Mouse (Mus musculus) neural tube, embryonic 12.5 days (tissue): Measurements from ENCODE around the gene Krt77. TPM values are rescaled to one million over a fixed set of nuclear protein-coding genes. Genes with fewer than 3 reads are reported as not detected.

Source experiments
- ATAC-seq: fragments of 200-750 bp; cut with Nextera tagmentation; 2 replicates; pipeline ENCODE4 v1.8.0; 2017; ENCODE audit warnings: low read depth, mild to moderate bottlenecking, moderate TSS enrichment, moderate library complexity; ENCODE audit not compliant: low FRiP score
- H3K27ac ChIP-seq: fragments of 300-500 bp; sonication (generic); 2 replicates; pipeline ENCODE4 v1.5.1; 2016
- H3K27me3 ChIP-seq: fragments of 300-500 bp; sonication (generic); replicated peaks from 2 replicates; pipeline ENCODE4 v1.6.1; 2016; ENCODE audit warnings: mild to moderate bottlenecking
- H3K36me3 ChIP-seq: fragments of 300-500 bp; sonication (generic); 2 replicates; pipeline ENCODE4 v1.6.1; 2016; ENCODE audit warnings: mild to moderate bottlenecking
- H3K4me1 ChIP-seq: fragments of 300-500 bp; sonication (generic); 2 replicates; pipeline ENCODE4 v1.6.1; 2016
- H3K4me2 ChIP-seq: fragments of 300-500 bp; sonication (generic); replicated peaks from 2 replicates; pipeline ENCODE4 v1.6.1; 2016; ENCODE audit warnings: mild to moderate bottlenecking
- H3K4me3 ChIP-seq: fragments of 300-500 bp; sonication (generic); 2 replicates; pipeline ENCODE4 v1.5.1; 2016
- H3K9ac ChIP-seq: fragments of 300-500 bp; sonication (generic); 2 replicates; pipeline ENCODE4 v1.6.1; 2016; ENCODE audit warnings: mild to moderate bottlenecking
- H3K9me3 ChIP-seq: fragments of 300-500 bp; sonication (generic); 2 replicates; pipeline ENCODE4 v1.6.1; 2016; ENCODE audit warnings: mild to moderate bottlenecking
- WGBS: fragments of 180-500 bp; shearing (Covaris S2); methylation state at CpG from one replicate; pipeline ENCODE4 v1.1.7; 2016; 5-methylcytosine and 5-hydroxymethylcytosine counted together
- polyA plus RNA-seq: library from polyadenylated mRNA; unstranded; fragments of >200 nt; fragmentation: Nextera tagmentation; extraction: Ambion mirVana; gene quantifications from 2 replicates; pipeline ENCODE4 v1.2.1, GENCODE M21; 2016

Krt77 gene
- polyA plus RNA-seq, 1 experiment from 2014 or later: not detected

DNA sequence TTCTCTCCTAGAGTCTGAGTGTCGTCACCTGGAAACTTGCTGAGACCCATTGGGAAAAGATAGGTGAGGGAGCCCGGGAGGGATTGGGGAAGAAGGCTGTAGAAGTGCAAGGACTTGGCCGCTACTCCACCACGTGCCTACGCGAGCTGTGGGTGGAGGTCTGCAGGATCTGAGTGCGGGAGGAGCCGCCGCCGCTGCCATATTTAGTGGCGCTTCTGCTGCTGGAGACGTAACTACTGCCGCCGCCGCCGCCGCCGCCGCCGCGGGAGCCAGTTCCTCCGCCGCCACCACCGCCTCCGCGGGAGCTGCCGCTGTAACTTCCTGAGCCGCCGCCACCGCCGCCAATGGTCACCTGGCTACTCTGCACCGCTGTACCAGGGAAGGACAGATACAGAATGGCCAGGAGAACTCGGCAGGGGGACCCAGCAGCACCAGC, 9.8 kb downstream of the Krt77 start:
- no peak overlapping the region for H3K27ac ChIP-seq
- H3K9me3 ChIP-seq: no peaks in the 10 kb centered on the region
- peaks cover 14% of the 10 kb centered on the region for H3K4me1 ChIP-seq
- H3K4me3 ChIP-seq: peak overlapping the region; percentile 39
- under 1% methylated on average over 33 of the region's 33 CpGs for WGBS
- peak overlapping the region; percentile 89 for H3K4me2 ChIP-seq
- no peaks in the 10 kb centered on the region for H3K36me3 ChIP-seq
- peak overlapping the region; percentile 48 for H3K9ac ChIP-seq
- ATAC-seq: no peak
- peaks cover 48% of the 10 kb centered on the region for H3K27me3 ChIP-seq

DNA sequence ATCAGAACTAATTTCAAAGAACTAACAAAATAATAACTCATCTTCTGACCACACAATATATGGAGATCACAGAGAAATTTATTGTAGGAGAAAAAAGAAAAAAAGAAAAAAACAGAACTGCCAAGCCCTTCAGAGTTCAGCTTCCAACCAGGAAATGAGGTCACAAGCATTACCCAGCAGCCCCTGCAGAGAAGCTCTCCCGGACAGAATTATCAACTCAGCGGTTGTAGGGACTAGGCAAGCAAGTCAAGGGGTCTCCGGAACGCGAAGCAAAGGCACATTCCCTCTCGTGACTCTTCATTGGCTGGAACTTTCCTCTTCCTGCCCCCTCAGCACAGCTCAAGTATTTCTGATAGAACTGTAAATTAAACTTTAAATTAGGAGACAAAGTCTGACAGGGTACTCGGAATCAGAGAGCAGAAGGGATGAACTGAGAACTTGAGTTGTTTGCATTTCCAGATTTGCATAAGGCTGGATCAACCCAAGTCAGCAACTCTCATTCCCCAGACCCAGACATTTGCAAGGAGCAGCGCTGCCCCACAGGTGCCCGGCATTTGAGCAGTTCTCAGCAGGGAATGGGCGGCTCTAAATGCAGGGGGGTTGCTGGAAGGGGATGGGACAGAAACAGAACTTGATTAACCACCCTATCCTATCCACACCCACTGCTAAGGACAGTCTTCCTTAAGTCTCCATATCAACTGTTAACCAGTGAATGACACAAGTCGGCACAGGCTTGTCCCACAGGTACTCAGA, 10.7 kb downstream of the Krt77 start:
- Histone ChIP-seq H3K27ac (no peak overlapping the region), H3K4me2 (peak overlapping the region; percentile 89), H3K27me3 (peaks cover 52% of the 10 kb centered on the region), H3K4me1 (peaks cover 14% of the 10 kb centered on the region), H3K4me3 (no peak overlapping the region), H3K9ac (no peak overlapping the region), H3K36me3 (no peaks in the 10 kb centered on the region), H3K9me3 (no peaks in the 10 kb centered on the region)
- WGBS: 4% methylated on average over 11 of the region's 11 CpGs
- no peak for ATAC-seq

DNA sequence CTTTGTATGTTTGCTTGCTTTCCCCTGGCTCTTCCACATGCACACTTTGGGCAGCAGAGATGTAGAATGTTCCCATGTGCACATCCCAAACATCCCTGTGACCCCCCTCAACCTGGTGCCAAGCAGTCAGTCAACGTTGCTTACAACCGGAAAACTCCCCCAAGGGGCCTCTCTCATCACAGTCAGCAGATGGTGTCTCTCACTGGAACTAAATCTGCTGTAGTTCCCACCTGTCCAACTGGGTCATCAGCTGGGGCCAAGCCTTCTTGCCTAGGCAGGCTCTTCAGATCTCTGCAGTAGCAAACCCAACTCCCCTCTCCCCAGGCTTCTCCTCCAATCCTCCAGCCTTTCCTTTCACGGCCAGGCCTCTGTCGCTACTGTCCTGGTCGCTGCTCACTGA, 12.8 kb downstream of the Krt77 start:
- Histone ChIP-seq H3K4me3 (no peak overlapping the region), H3K9me3 (no peaks in the 10 kb centered on the region), H3K4me2 (no peak overlapping the region), H3K9ac (no peak overlapping the region), H3K27me3 (peaks cover 48% of the 10 kb centered on the region), H3K27ac (no peak overlapping the region), H3K36me3 (no peaks in the 10 kb centered on the region), H3K4me1 (peaks cover 14% of the 10 kb centered on the region)
- ATAC-seq: no peak
- 59% methylated on average over 5 of the region's 5 CpGs for WGBS

DNA sequence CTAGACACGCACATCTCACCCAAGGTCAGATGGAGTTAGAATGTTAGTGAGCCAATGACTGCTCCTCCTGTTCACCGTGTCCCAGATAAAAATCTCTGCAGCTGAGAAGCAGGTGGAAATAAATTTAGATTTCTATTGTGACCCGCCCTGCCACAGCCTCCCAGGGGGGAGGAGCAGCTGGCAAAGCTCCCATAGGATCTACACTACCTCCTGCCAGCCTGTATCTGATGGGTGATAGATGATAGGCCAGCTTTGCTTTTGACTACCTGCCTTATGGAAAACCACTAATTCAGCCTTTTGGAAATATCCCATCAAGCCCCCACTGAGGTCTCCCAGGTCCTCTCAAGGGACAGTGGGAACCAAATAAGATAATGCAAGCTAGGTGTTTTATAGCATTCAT, 13.8 kb downstream of the Krt77 start:
- 70% methylated on average over 3 of the region's 3 CpGs for WGBS
- H3K4me1 ChIP-seq: peaks cover 14% of the 10 kb centered on the region
- H3K4me2 ChIP-seq: no peak overlapping the region
- no peaks in the 10 kb centered on the region for H3K9me3 ChIP-seq
- peaks cover 38% of the 10 kb centered on the region for H3K27me3 ChIP-seq
- H3K36me3 ChIP-seq: no peaks in the 10 kb centered on the region
- H3K27ac ChIP-seq: no peak overlapping the region
- no peak overlapping the region for H3K4me3 ChIP-seq
- no peak overlapping the region for H3K9ac ChIP-seq
- no peak for ATAC-seq

DNA sequence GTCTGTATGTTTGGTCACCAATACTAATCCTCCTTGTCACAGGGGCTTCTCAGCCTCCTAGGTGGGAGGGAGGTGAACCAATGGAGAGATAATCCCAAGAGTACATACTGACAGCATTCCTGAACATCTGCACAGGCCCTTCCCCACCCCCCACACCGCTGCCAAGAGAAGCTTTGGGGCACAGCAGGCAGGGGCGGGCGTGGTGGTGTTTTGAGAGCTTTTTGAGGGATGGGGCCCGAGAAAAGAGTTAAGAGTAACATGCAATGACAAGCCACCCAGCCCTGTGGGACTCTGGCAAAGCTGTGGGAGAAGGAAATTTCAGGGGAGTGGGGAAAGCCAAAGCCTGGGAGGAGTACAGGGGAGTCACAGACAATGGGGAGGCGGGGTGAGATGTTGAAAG, 15.2 kb downstream of the Krt77 start:
- ATAC-seq: no peak
- peaks cover 24% of the 10 kb centered on the region for H3K27me3 ChIP-seq
- no peak overlapping the region for H3K27ac ChIP-seq
- WGBS: 22% methylated on average over 5 of the region's 5 CpGs
- H3K9ac ChIP-seq: no peak overlapping the region
- peaks cover 3% of the 10 kb centered on the region for H3K4me1 ChIP-seq
- H3K4me2 ChIP-seq: no peak overlapping the region
- H3K4me3 ChIP-seq: no peak overlapping the region
- no peaks in the 10 kb centered on the region for H3K36me3 ChIP-seq
- H3K9me3 ChIP-seq: no peaks in the 10 kb centered on the region

DNA sequence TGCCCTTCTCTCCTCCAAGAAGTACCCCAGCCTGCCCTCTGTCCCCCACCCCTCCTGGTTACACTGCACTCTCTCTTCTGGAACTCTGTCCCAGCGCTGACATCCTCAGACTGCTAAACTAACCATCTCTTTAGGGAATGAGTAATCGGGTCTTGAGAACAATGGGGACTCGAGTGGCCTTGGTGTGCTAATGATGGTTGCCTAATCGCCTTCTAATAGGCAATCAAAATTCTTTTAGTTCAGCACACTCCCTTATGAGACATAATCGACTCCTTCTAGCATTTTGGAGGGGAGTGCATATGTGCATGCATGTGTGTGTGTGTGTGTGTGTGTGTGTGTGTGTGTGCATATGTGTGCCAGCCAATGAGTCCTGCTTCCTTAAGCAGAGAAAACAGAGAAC, 16.9 kb downstream of the Krt77 start:
- 7% methylated on average over 5 of the region's 5 CpGs for WGBS
- no peaks in the 10 kb centered on the region for H3K36me3 ChIP-seq
- no peak for ATAC-seq
- peaks cover 10% of the 10 kb centered on the region for H3K27me3 ChIP-seq
- no peaks in the 10 kb centered on the region for H3K9me3 ChIP-seq
- no peak overlapping the region for H3K9ac ChIP-seq
- no peak overlapping the region for H3K27ac ChIP-seq
- H3K4me1 ChIP-seq: no peaks in the 10 kb centered on the region
- no peak overlapping the region for H3K4me2 ChIP-seq
- no peak overlapping the region for H3K4me3 ChIP-seq

DNA sequence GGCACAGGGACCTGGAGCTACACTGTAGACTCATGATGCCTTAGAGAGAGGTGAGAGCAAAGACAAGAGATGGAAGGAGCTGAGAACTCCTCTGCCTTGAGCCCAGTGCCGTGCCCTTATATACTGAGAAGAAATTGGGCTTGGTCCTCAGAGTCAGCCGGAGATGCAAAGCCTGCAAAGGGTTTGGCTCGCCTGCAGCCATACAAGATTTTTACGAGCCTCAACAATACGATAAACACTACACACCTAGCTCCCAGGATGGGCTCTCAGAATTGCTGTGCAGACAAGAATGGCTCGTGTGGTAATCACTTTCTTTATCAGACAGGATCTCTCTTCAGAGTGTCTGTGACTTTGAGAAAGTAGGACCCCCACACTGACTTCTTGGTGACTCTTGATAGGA, 18.8 kb downstream of the Krt77 start, which contains the start of gene Krt1:
Gene Krt1 (minus strand): TSS at position 101 of the 400 bp plus-strand sequence.
- 84% methylated on average over 6 of the region's 6 CpGs for WGBS
- peaks cover 8% of the 10 kb centered on the region for H3K27me3 ChIP-seq
- no peaks in the 10 kb centered on the region for H3K36me3 ChIP-seq
- H3K9me3 ChIP-seq: no peaks in the 10 kb centered on the region
- no peak within 1 kb of the TSS for H3K9ac ChIP-seq
- no peak within 1 kb of the TSS for H3K4me3 ChIP-seq
- ATAC-seq: no peak
- H3K27ac ChIP-seq: no peak within 1 kb of the TSS
- no peak within 1 kb of the TSS for H3K4me2 ChIP-seq
- no peaks in the 10 kb centered on the region for H3K4me1 ChIP-seq

DNA sequence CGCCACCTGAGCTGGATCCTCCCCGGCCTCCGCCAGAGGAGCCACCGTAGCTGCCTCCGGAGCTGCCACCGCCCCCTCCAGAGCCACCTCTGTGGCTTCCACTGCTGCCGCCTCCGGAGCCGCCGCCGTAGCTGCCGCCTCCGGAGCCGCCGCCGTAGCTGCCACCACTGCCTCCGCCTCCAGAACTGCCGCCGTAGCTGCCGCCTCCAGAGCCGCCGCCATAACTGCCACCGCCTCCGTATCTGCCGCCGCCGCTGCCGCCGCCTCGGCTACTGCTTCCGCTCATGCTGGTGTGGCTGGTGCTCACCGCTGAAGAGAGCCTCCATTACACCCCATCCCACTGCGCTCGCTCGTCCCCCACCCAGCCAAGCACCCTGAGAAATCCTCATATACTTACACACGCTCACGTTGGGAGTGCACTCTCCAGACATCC, 23.5 kb downstream of the Krt77 start:
- WGBS: 1% methylated on average over 37 of the region's 37 CpGs
- peaks cover 4% of the 10 kb centered on the region for H3K27me3 ChIP-seq
- no peak overlapping the region for H3K27ac ChIP-seq
- peak; percentile 63; the same call in 1 of the 2 replicates for ATAC-seq
- peaks cover 3% of the 10 kb centered on the region; the same call in 1 of the 2 replicates for H3K4me1 ChIP-seq
- H3K9me3 ChIP-seq: no peaks in the 10 kb centered on the region
- H3K4me3 ChIP-seq: peak overlapping the region; percentile 53
- H3K36me3 ChIP-seq: no peaks in the 10 kb centered on the region
- peak overlapping the region; percentile 70 for H3K9ac ChIP-seq
- H3K4me2 ChIP-seq: peak overlapping the region; percentile 81

DNA sequence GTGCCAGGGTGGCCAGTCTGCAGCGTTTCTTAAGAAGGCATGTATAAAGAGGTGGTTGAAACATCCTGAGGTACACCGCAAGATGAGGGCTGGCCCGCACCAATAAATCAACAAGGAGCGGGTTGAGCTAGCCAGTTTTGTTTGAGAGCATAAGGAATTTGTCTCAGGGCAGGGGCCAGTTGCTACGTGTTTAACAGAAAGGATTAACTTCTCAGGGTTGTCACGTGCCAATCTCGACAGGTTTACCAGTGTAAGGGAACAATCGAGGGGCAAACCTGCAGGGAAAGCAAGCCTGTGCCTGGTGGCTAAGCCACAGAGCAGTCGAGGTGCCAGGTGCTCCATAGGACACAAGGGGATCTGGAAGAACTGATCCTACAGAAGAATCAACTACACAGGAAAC, 26.3 kb downstream of the Krt77 start:
- no peak overlapping the region for H3K4me2 ChIP-seq
- H3K27me3 ChIP-seq: peaks cover 4% of the 10 kb centered on the region; the same call in 1 of the 2 replicates
- no peak for ATAC-seq
- no peak overlapping the region for H3K9ac ChIP-seq
- H3K4me3 ChIP-seq: no peak overlapping the region
- no peaks in the 10 kb centered on the region for H3K9me3 ChIP-seq
- WGBS: 72% methylated on average over 9 of the region's 9 CpGs
- H3K36me3 ChIP-seq: no peaks in the 10 kb centered on the region
- peaks cover 3% of the 10 kb centered on the region; the same call in 1 of the 2 replicates for H3K4me1 ChIP-seq
- no peak overlapping the region for H3K27ac ChIP-seq

DNA sequence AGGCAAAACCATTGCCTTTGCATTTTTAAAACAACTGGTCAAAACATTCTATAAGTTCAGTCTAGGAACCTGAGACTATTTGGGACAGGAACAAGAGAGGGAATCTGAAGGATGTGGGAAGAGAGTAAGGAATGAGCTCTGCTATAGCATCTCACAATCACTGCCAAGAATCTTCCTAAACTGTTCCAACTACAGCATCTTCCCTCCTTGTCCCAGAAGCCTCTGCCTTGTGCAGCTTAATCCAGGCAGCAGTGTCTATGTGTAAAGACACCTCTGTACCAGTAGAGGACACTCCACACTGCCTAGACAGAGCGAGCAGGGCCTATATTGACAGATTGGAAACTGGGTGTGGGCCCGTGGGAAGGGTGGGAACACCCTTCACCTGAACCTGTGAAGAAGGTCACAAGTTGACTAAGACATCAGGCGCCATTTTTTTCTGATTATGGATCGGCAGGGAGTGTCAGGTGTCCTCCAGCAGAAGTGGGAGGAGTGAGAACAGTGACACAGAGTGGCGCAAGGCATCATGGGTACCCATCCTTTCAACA, 34.6 kb downstream of the Krt77 start:
- Histone ChIP-seq H3K4me3 (no peak overlapping the region), H3K27ac (no peak overlapping the region), H3K36me3 (no peaks in the 10 kb centered on the region), H3K27me3 (no peaks in the 10 kb centered on the region), H3K9ac (no peak overlapping the region), H3K4me2 (no peak overlapping the region), H3K4me1 (no peaks in the 10 kb centered on the region), H3K9me3 (no peaks in the 10 kb centered on the region)
- no peak for ATAC-seq
- WGBS: 68% methylated on average over 5 of the region's 5 CpGs

DNA sequence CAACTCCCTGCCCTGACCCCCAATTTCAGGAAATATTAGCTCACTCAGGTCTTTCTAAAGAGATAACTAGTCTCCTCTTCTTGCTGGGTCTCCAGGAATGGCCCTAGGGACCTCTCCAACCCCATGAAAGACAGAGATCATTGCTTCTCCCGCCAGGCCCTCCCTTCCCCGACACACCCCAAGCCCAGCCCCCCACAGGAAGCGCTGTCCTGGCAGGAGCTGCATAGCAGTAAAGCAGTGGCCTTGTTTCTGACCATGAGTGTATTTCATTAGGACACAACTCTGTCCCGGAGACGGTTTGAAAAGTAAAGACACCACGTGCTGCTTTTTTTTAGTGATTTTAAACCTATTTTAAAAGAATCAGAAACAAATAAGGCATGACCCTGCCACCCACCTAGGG, 36.4 kb downstream of the Krt77 start:
- Histone ChIP-seq H3K9me3 (no peaks in the 10 kb centered on the region), H3K27ac (no peak overlapping the region), H3K4me1 (no peaks in the 10 kb centered on the region), H3K4me2 (no peak overlapping the region), H3K4me3 (no peak overlapping the region), H3K36me3 (no peaks in the 10 kb centered on the region), H3K9ac (no peak overlapping the region), H3K27me3 (no peaks in the 10 kb centered on the region)
- WGBS: 54% methylated on average over 6 of the region's 6 CpGs
- no peak for ATAC-seq

DNA sequence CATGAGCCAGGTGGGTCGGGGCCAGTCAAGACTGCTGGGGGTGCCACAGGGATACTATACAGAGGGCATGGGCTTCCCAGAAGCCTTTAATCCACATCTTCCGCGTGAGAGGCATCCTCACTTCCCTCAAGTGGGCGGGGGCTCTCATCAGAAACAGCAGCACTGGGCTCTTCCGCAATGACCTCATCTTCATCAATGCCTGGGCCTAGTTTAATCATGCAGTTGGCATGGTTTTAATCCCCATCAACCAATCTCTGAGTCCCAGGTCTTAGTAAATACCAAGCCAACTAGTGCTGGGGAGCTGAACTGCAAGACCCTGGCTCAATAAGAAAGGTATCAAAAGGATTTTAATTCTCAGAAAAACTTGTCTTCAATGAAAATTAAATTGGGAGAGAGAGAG, 40.1 kb downstream of the Krt77 start:
- Histone ChIP-seq H3K4me2 (no peak overlapping the region), H3K4me3 (no peak overlapping the region), H3K27me3 (no peaks in the 10 kb centered on the region), H3K36me3 (no peaks in the 10 kb centered on the region), H3K4me1 (no peaks in the 10 kb centered on the region), H3K9me3 (no peaks in the 10 kb centered on the region), H3K27ac (no peak overlapping the region), H3K9ac (no peak overlapping the region)
- ATAC-seq: no peak
- 75% methylated on average over 5 of the region's 5 CpGs for WGBS

DNA sequence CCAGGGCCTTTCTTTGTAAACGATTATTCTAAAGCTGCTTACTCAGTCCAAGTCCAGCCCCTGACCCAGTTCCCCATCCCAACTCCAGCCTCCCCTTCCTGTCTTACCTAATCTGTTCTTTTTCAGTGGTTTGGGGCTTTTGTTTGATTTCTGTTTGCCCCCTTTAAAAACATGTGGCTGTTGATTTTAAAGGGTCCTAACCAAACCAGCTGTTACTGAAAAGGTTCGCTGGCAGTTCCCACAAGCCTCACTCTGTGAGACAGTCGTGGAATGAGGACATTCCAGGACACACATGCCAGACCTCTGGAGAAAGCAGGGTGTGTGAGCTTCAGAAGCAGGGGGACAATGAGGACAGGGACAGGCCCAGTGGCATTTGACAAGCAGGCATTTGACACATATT, 47.7 kb downstream of the Krt77 start:
- H3K4me2 ChIP-seq: no peak overlapping the region
- no peak overlapping the region for H3K9ac ChIP-seq
- WGBS: 42% methylated on average over 3 of the region's 3 CpGs
- no peak for ATAC-seq
- no peak overlapping the region for H3K27ac ChIP-seq
- no peaks in the 10 kb centered on the region for H3K27me3 ChIP-seq
- H3K4me1 ChIP-seq: no peaks in the 10 kb centered on the region
- no peaks in the 10 kb centered on the region for H3K9me3 ChIP-seq
- no peak overlapping the region for H3K4me3 ChIP-seq
- H3K36me3 ChIP-seq: no peaks in the 10 kb centered on the region
